Mouse (Mus musculus) naive thymus-derived CD4-positive, alpha-beta T cell, adult 5 months (primary cell): ENCODE data around the gene Olfr358. TPM values are rescaled to one million over a fixed set of nuclear protein-coding genes. Genes with fewer than 3 reads are reported as not detected.

Experiments used
- polyA plus RNA-seq: library from polyadenylated mRNA; unstranded; fragments of 100-300 nt; shearing (Covaris generic); gene quantifications from one replicate; pipeline ENCODE4 v1.2.1, GENCODE M21; 2017

The Olfr358 gene
- polyA plus RNA-seq = not detected

GRCm38 (mm10) chr2:37009235-37009634 is at the start of gene Olfr358:
TSS of gene Olfr358 (minus strand) at chr2:37009335.

DNA sequence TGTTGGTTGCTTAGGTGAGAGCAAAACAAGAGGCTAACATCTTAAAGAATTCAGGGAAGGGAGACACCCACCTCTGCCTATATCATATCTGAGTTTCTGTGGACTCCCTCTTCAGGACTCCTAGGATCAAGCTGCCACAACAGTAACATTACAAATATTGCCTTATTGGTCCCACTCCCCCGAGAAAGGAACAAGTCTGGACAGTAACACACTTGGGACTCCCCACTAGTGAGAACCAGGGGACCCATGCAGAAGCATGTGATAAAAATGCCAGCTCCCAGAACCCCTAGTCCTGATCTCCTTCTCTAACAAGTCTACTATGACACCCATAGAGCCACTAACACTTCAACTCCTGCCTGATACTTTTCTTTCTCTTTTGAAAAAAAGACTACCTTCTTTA is 15.6 kb downstream of the Olfr358 start, which contains the start of gene Olfr357:
Gene Olfr357 (plus strand): TSS at position 301 of the 400 bp plus-strand sequence.

Other genes with a start within 250 kb of the Olfr358 start
- not detected for gene Olfr348, start 225.1 kb downstream of the Olfr358 start, polyA plus RNA-seq
- 0.53 TPM for gene Olfr50, start 218.8 kb downstream of the Olfr358 start, polyA plus RNA-seq
- gene Olfr3, start 192.3 kb downstream of the Olfr358 start, polyA plus RNA-seq = not detected
- gene Olfr350, start 163.0 kb downstream of the Olfr358 start, polyA plus RNA-seq = not detected
- gene Olfr351, start 146.7 kb downstream of the Olfr358 start, polyA plus RNA-seq = not detected
- gene Olfr352, start 140.9 kb downstream of the Olfr358 start, polyA plus RNA-seq = not detected
- not detected for gene Olfr353, start 116.4 kb downstream of the Olfr358 start, polyA plus RNA-seq
- 0.09 TPM for gene Olfr354, start 103.7 kb downstream of the Olfr358 start, polyA plus RNA-seq
- gene Olfr355, start 80.4 kb downstream of the Olfr358 start, polyA plus RNA-seq = not detected
- not detected for gene Olfr356, start 72.2 kb downstream of the Olfr358 start, polyA plus RNA-seq
- not detected for gene Olfr357, start 15.5 kb downstream of the Olfr358 start, polyA plus RNA-seq
- gene Olfr360, start 56.4 kb upstream of the Olfr358 start, polyA plus RNA-seq = not detected
- not detected for gene Olfr361, start 80.0 kb upstream of the Olfr358 start, polyA plus RNA-seq
- gene Olfr362, start 108.6 kb upstream of the Olfr358 start, polyA plus RNA-seq = not detected
- gene Olfr364-ps1, start 130.0 kb upstream of the Olfr358 start, polyA plus RNA-seq = not detected
- gene Olfr365, start 178.9 kb upstream of the Olfr358 start, polyA plus RNA-seq = not detected
- gene Olfr366, start 202.2 kb upstream of the Olfr358 start, polyA plus RNA-seq = not detected